Mouse (Mus musculus) skeletal muscle tissue, adult 2 months (tissue): ENCODE data around the gene Cachd1.

Experiments used
- DNase-seq: peaks from one replicate; pipeline ENCODE4 v3.0.0-alpha.2; 2012; ENCODE audit warnings: low read depth, low spot score

Gene Cachd1

DNA sequence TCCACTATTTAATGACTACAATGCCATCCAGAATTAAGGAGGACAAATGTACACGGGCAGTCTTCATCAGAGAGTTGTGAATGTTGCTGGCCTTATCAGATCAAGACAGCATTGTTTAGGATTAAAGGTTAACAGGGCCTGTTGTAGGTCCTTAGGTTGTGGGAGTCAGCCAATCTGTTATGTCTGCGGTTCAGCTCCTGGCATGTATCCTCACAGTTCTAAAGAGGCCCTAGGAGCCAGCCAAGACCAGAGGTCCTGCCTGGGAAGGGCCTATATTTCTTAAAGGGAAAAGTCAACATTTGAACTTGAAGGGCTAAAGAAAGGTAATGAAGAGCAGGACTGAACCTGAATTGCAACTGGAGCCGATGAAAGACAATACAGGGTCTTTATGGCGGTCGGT, 13.7 kb downstream of the Cachd1 start:
- no peak for DNase-seq

- DNase-seq = no peak
These were observed 16.7 kb downstream of the Cachd1 start for GRCm38 (mm10) chr4:100793147-100793546.

DNA sequence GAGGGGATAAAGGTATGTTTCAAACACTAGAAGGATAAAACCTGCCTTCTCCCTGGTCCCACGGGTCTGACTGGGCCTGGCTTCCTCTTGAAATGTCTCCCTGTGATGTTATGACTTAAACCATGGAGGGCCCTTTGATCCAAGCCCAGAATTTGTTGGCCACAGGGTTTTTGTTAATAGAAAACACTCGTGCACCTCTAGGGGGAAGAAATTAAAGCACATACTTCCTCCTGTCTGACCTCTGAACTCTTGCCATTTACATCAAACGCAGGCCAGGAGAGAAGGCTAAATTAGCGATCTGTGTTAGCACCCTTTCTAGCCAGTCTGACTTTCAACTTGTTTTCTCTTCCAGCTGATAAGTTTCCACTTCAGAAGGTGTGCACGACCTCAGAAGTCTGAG, 19.0 kb downstream of the Cachd1 start:
- DNase-seq = no peak

DNA sequence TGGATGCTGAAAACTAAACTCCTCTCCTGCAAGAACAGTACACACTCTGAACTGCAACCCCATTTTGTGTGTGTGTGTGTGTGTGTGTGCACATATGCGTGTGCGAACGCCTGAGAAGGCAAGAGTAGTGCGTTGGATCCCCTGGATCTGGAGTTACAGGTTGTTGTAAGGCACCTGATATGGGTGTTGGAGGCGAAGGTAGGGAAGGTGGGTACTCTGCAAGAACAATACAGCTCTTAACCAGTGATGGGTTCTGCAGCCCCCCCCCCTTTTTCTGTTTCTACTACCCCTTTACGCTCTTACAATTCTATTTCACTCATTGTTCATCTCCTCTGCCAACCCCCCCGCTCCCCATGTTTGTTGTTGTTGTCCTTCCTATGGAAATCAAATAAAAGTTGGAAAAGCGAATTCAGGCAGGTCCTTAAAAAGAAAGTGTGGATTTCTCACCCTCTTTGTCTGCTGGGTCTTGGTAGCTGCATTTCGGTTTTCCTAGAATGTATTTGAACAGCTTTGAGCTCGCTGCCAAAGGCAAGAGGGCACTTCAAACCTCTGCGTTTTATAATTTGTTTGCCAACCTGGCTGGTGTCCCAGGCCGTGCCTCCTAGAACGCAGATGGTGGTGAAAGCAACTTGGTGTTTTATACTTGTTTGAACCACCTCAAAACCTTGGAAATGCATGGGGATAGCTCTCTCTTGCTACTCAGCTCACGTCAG, 24.4 kb downstream of the Cachd1 start:
- DNase-seq = no peak

DNA sequence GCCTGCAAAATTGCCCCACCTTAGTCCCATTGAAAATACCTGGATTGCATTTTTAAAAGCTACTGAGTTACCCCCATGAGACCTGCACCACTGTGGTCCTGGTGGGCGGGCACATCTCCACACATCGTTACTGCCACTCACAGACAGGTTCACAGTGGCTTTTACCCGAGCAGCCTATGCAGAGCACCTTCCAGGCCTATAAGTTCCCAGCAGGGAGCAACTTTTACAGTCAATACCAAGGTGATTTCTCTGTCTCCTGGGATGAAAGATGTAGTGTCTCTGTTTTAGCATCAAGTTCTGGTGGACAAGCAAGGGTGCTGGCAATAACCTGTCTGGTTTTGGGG, 24.9 kb downstream of the Cachd1 start:
- DNase-seq = no peak

DNA sequence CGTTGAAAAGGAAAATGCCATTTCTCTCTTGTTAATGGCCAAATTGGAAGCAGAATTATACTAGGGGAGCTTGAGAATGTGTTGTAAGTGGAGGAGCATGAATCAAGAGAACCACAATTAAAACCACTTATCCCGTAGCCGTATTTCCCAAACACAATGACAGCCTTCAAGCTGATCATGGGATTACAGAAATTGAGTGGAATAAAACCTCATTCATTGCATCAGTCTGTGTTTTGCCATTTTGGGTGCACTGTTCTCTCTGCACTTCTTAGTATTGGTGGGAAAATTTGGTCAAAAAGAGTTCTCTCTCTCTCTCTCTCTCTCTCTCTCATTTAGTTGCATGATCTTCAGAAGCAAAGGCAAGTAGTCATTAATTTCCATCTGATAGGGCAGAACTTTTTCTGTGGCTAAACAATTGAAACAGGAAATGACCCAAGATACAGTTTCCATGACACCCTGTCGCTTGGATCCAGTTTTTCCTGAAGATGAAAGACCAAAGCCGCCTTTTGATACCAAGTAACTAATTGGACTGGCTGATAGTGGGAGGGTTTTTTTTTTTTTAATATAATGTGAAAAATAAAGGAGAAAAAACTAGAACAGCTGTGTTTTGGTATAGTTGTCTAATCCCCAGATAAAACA, 34.7 kb downstream of the Cachd1 start:
- DNase-seq = no peak

GRCm38 (mm10) chr4:100811802-100812510, 35.5 kb downstream of the Cachd1 start:
- DNase-seq = no peak

DNA sequence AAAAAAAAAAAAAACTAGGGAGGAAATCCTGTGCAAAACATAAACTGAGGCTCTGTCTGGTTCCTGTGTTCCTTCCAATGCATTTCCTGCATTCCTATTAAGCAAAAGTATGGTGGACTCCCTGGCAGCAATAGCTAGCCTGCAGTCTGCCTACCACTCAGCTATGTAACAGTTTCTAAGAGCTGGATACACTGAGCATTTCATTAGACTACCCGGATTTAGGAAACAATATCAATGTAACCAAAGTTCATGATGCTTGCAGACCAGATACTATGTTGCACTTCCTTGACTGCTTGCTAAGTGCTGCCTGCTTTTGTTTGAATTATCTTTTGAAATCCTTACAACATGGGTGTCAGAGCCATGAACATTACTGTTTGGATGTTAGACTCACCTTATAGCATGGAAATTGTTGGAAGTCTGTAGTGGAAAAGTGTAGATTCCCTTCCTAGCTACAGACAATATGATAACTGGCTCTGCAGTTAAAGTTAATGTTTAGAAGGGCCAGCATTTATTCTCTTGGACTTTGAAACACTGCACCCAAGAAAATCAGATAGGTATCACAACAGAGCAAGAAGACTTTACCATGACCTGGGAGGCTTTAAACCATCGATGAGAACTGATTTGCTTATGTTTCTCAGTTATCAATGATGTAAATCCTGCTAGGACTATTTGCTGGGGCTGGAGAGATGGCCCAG, 37.4 kb downstream of the Cachd1 start:
- no peak for DNase-seq

- no peak for DNase-seq
These were observed 42.8 kb downstream of the Cachd1 start for GRCm38 (mm10) chr4:100819238-100819637.

GRCm38 (mm10) chr4:100822526-100822925, 46.1 kb downstream of the Cachd1 start:
- DNase-seq = no peak

DNA sequence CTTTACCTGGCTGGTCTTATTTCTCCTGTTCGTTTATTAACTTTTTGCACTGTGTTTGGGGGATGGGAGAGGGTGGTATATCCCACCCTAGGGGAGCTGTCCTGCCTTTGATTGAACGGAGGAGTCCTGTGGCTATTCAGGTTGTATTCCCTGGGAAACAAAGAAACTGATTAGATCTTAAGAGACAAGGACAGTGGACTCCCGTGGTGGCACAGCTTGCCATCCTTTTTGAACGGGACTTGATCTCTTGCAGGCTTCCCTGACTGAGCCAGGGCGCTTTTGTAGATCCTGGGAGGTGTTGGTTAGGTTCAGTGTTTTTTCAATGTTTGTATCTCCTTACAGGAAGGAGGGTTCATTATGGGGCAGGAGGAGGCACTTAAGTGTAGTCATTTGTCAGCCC, 50.9 kb downstream of the Cachd1 start:
- no peak for DNase-seq

- DNase-seq = no peak
These were observed 52.3 kb downstream of the Cachd1 start for GRCm38 (mm10) chr4:100828737-100829136.

DNA sequence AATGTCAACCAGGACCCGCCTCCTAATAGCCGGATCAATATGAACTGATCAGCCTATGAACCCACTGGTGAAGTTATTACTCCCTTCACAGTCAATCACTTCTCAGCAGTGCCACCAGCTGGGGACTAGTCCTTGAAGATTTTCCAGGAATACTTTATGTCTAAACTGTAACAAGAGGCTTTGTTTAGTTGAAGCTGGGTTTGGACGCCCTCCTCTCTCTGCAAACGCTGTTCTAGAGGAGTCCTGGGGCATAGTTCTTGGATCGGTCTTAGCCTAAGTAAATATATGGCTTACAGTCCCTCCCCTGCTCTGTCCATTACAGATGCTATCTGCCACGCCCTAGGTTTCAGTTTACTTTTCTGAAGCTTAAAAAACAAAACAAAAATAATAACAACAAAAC, 60.7 kb downstream of the Cachd1 start:
- DNase-seq = no peak

- no peak for DNase-seq
These were observed 66.2 kb downstream of the Cachd1 start for GRCm38 (mm10) chr4:100842629-100843028.

- DNase-seq = no peak
These were observed 66.6 kb downstream of the Cachd1 start for GRCm38 (mm10) chr4:100843119-100843518.

- no peak for DNase-seq
These were observed 74.5 kb downstream of the Cachd1 start for GRCm38 (mm10) chr4:100850846-100851495.

- no peak for DNase-seq
These were observed 76.0 kb downstream of the Cachd1 start for GRCm38 (mm10) chr4:100852448-100852847.

DNA sequence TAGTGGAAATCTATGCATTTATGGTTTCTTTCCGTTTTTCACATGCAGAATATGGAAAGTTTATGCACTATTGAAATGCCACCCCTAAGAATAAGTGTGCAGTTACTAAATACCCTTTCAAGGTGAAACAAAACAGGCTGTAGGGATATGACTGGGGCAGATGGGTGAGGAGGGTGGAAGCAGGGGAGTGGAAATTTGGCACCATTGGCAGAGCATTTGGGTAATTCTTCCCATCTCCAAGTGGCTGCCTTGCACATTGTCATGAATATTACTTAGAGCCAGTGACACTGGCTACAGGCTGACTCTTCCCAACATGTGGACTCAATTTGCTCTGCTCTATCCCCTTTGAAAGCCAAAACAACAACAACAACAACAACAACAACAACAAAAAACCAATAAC, 77.0 kb downstream of the Cachd1 start:
- no peak for DNase-seq

- DNase-seq = no peak
These were observed 78.9 kb downstream of the Cachd1 start for GRCm38 (mm10) chr4:100855373-100855772.

- DNase-seq = no peak
These were observed 81.0 kb downstream of the Cachd1 start for GRCm38 (mm10) chr4:100857411-100857869.

GRCm38 (mm10) chr4:100863861-100864428, 87.5 kb downstream of the Cachd1 start:
- no peak for DNase-seq
